Mouse (Mus musculus) hindbrain, postnatal 0 days (tissue): Measurements from ENCODE around the gene Lrrc31. TPM values are rescaled to one million over a fixed set of nuclear protein-coding genes. Genes with fewer than 3 reads are reported as not detected.

Source experiments
- ATAC-seq: fragments of 200-750 bp; cut with Nextera tagmentation; 2 replicates; pipeline ENCODE4 v1.8.0; 2017; ENCODE audit warnings: mild to moderate bottlenecking, moderate TSS enrichment, moderate library complexity
- DNase-seq: peaks from one replicate; pipeline ENCODE4 v3.0.0-alpha.2; 2015; ENCODE audit warnings: low spot score
- H3K27ac ChIP-seq: fragments of 300-500 bp; sonication (generic); 2 replicates; pipeline ENCODE4 v1.5.1; 2014; ENCODE audit warnings: mild to moderate bottlenecking
- H3K27me3 ChIP-seq: fragments of 300-500 bp; sonication (generic); 2 replicates; pipeline ENCODE4 v1.6.1; 2014; ENCODE audit warnings: low read length, mixed read lengths; ENCODE audit not compliant: insufficient read depth
- H3K36me3 ChIP-seq: fragments of 300-500 bp; sonication (generic); 2 replicates; pipeline ENCODE4 v1.6.1; 2014; ENCODE audit warnings: low read length, mixed read lengths; ENCODE audit not compliant: insufficient read depth
- H3K4me1 ChIP-seq: fragments of 300-500 bp; sonication (generic); 2 replicates; pipeline ENCODE4 v1.6.1; 2014; ENCODE audit warnings: antibody characterized with exemption, low read length, mixed read lengths; ENCODE audit not compliant: insufficient read depth
- H3K4me2 ChIP-seq: fragments of 300-500 bp; sonication (generic); 2 replicates; pipeline ENCODE4 v1.6.1; 2014; ENCODE audit warnings: low read depth, mild to moderate bottlenecking, low read length, moderate library complexity, mixed read lengths
- H3K4me3 ChIP-seq: fragments of 300-500 bp; sonication (generic); 2 replicates; pipeline ENCODE4 v1.5.1; 2014; ENCODE audit warnings: low read length
- H3K9ac ChIP-seq: fragments of 300-500 bp; sonication (generic); replicated peaks from 2 replicates; pipeline ENCODE4 v1.6.1; 2014; ENCODE audit warnings: mild to moderate bottlenecking, low read length, moderate library complexity, mixed read lengths
- H3K9me3 ChIP-seq: fragments of 300-500 bp; sonication (generic); 2 replicates; pipeline ENCODE4 v1.6.1; 2016; ENCODE audit warnings: low read length, mixed read lengths
- CTCF ChIP-seq: IDR thresholded peaks from 2 replicates; pipeline ENCODE4 v1.5.1; 2016; ENCODE audit warnings: antibody characterized with exemption, control low read depth, low read depth
- WGBS: fragments of 180-500 bp; shearing (Covaris S2); extraction: QIAGEN DNeasy Blood & Tissue Kit; methylation state at CpG from one replicate; pipeline ENCODE4 v1.1.7; 2014; 5-methylcytosine and 5-hydroxymethylcytosine counted together
- polyA plus RNA-seq: library from polyadenylated mRNA; unstranded; fragments of >200 nt; fragmentation: Nextera tagmentation; extraction: Ambion mirVana; gene quantifications from 2 replicates; pipeline ENCODE4 v1.2.1, GENCODE M21; 2015
- total RNA-seq: library from RNA; depleted of rRNA; stranded (reverse); fragments of >200 nt; gene quantifications from 2 replicates; pipeline ENCODE4 v1.2.3, GENCODE M21; 2014; rRNA removed

Gene Lrrc31
- total and polyA plus RNA-seq, 2 experiments from 2014 or later: not detected

DNA sequence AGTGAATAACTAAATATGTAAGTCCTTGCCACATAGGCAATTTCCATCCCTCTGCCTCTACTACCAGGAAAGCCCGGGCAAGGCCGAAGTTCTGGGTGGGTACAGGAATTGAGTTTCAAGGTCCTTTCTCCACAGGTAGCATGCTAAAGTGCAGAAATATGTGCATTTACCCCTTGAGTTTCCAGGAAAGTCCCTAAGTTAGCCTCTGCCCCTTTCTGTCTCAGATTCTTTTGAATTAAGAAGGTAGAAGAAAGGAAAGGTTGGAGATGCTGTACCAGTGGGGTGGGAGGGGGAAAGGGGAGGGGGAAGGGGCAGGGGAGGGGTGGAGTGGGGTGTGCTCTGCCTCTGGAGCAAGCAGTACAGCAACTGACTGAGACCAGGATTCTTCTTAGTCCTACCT lies 51.2 kb downstream of the Lrrc31 start:
- H3K9ac ChIP-seq: no peak overlapping the region
- ATAC-seq: no peak
- no peak for TF ChIP-seq CTCF
- H3K4me1 ChIP-seq: 0 out of 2 replicates have a peak, but pooled peaks cover 5% of the 10 kb centered on the region
- WGBS: 95% methylated on average over 2 of the region's 2 CpGs
- no peak overlapping the region for H3K4me2 ChIP-seq
- DNase-seq: no peak
- no peaks in the 10 kb centered on the region for H3K9me3 ChIP-seq
- H3K4me3 ChIP-seq: no peak overlapping the region
- H3K27me3 ChIP-seq: 0 out of 2 replicates have a peak, but pooled peaks cover 3% of the 10 kb centered on the region
- H3K27ac ChIP-seq: no peak overlapping the region
- no peaks in the 10 kb centered on the region for H3K36me3 ChIP-seq

GRCm38 (mm10) chr3:30647440-30648090 lies 52.1 kb downstream of the Lrrc31 start, which contains the start of gene Lrrc34:
Gene Lrrc34, minus strand, starts transcription at chr3:30647869.
- 3% methylated on average over 24 of the region's 25 CpGs for WGBS
- H3K4me3 ChIP-seq: peak within 1 kb of the TSS; percentile 32
- H3K9me3 ChIP-seq: no peaks in the 10 kb centered on the region
- H3K27ac ChIP-seq: no peak within 1 kb of the TSS
- peak within 1 kb of the TSS; percentile 62 for H3K4me2 ChIP-seq
- H3K27me3 ChIP-seq: 0 out of 2 replicates have a peak, but pooled peaks cover 3% of the 10 kb centered on the region
- 0 out of 2 replicates have a peak within 1 kb of the TSS, but pooled peaks have one; percentile 21 for H3K9ac ChIP-seq
- no peak for TF ChIP-seq CTCF
- H3K36me3 ChIP-seq: no peaks in the 10 kb centered on the region
- 0 out of 2 replicates have a peak, but pooled peaks cover 5% of the 10 kb centered on the region for H3K4me1 ChIP-seq
- DNase-seq: peak; percentile 74
- ATAC-seq: peak; percentile 92

DNA sequence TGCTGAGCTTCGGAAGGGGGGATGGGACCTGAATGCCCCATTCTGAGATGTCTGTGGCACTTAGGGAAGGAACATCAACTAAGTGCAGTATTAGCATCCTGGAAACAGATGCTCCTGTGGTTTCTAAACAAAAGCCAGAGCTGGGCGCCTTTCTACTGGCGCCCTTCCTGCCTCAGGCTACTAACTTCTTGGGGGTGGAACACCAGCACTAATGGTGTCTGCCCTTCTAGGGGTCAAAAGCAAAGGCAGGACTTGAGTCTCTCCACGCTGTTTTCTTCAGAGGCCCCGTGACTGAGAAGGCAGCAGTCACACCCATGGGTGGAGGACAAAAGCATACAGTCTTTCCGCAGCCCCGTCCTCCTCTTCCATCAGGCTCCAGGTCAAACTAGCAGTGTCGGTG lies 52.9 kb downstream of the Lrrc31 start:
- DNase-seq: no peak
- 52% methylated on average over 8 of the region's 8 CpGs for WGBS
- ATAC-seq: no peak

GRCm38 (mm10) chr3:30644207-30644606 lies 55.4 kb downstream of the Lrrc31 start, which contains the start of gene Lrriq4:
Gene Lrriq4, plus strand, starts transcription at chr3:30644507.
- no peak for ATAC-seq
- no peak for TF ChIP-seq CTCF
- WGBS: 69% methylated on average over 2 of the region's 2 CpGs
- DNase-seq: no peak
- no peaks in the 10 kb centered on the region for H3K9me3 ChIP-seq
- H3K4me3 ChIP-seq: no peak within 1 kb of the TSS
- no peaks in the 10 kb centered on the region for H3K36me3 ChIP-seq
- no peak within 1 kb of the TSS for H3K27ac ChIP-seq
- H3K4me2 ChIP-seq: no peak within 1 kb of the TSS
- no peaks in the 10 kb centered on the region for H3K4me1 ChIP-seq
- H3K9ac ChIP-seq: no peak within 1 kb of the TSS
- 0 out of 2 replicates have a peak, but pooled peaks cover 3% of the 10 kb centered on the region for H3K27me3 ChIP-seq

More for the DNA sequence above, 52.9 kb downstream of the Lrrc31 start:
- Histone ChIP-seq H3K9me3 (no peaks in the 10 kb centered on the region), H3K36me3 (no peaks in the 10 kb centered on the region), H3K4me1 (0 out of 2 replicates have a peak, but pooled peaks cover 5% of the 10 kb centered on the region), H3K4me2 (0 out of 2 replicates have a peak overlapping the region, but pooled peaks have one; percentile 62), H3K27me3 (0 out of 2 replicates have a peak, but pooled peaks cover 3% of the 10 kb centered on the region), H3K9ac (no peak overlapping the region), H3K4me3 (no peak overlapping the region), H3K27ac (no peak overlapping the region)
- no peak for TF ChIP-seq CTCF

GRCm38 (mm10) chr3:30635629-30636028 lies 64.0 kb downstream of the Lrrc31 start:
- TF ChIP-seq CTCF: no peak
- Histone ChIP-seq H3K9ac (no peak overlapping the region), H3K36me3 (no peaks in the 10 kb centered on the region), H3K4me1 (no peaks in the 10 kb centered on the region), H3K27me3 (no peaks in the 10 kb centered on the region), H3K4me2 (no peak overlapping the region), H3K9me3 (no peaks in the 10 kb centered on the region), H3K27ac (no peak overlapping the region), H3K4me3 (no peak overlapping the region)
- WGBS: 85% methylated on average over 4 of the region's 4 CpGs
- DNase-seq (no peak), ATAC-seq (no peak)

- peak; percentile 13 for DNase-seq
- Histone ChIP-seq H3K9me3 (no peaks in the 10 kb centered on the region), H3K4me1 (no peaks in the 10 kb centered on the region), H3K36me3 (no peaks in the 10 kb centered on the region), H3K27me3 (no peaks in the 10 kb centered on the region), H3K9ac (no peak overlapping the region), H3K4me3 (no peak overlapping the region), H3K27ac (no peak overlapping the region), H3K4me2 (no peak overlapping the region)
- WGBS: 61% methylated on average over 3 of the region's 3 CpGs
- TF ChIP-seq CTCF: peak; percentile 40
- ATAC-seq: no peak
These were observed 66.0 kb downstream of the Lrrc31 start for GRCm38 (mm10) chr3:30633681-30634080.

Other genes with a start within 250 kb of the Lrrc31 start
- gene Mecom, start 151.8 kb downstream of the Lrrc31 start, total RNA-seq: 6.9 and 8.3 TPM in 2 replicates
- gene Mecom, start 151.8 kb downstream of the Lrrc31 start, polyA plus RNA-seq: 4.1 and 4.5 TPM in 2 replicates
- 0.18 and 0.42 TPM in 2 replicates for gene Actrt3, start 99.9 kb downstream of the Lrrc31 start, total RNA-seq
- gene Actrt3, start 99.9 kb downstream of the Lrrc31 start, polyA plus RNA-seq: 0.56 and 0.89 TPM in 2 replicates
- 16.6 and 18.5 TPM in 2 replicates for gene Mynn, start 97.8 kb downstream of the Lrrc31 start, total RNA-seq
- 18.5 and 19.4 TPM in 2 replicates for gene Mynn, start 97.8 kb downstream of the Lrrc31 start, polyA plus RNA-seq
- 0.37 TPM in 1 of 2 replicates, not detected in the other for gene Lrriq4, start 55.3 kb downstream of the Lrrc31 start, total RNA-seq
- gene Lrriq4, start 55.3 kb downstream of the Lrrc31 start, polyA plus RNA-seq: not detected in 2 replicates
- 1.2 and 1.5 TPM in 2 replicates for gene Lrrc34, start 52.0 kb downstream of the Lrrc31 start, total RNA-seq
- 1.4 and 1.7 TPM in 2 replicates for gene Lrrc34, start 52.0 kb downstream of the Lrrc31 start, polyA plus RNA-seq
- gene Samd7, start 46.5 kb upstream of the Lrrc31 start, total RNA-seq: 0.32 and 0.37 TPM in 2 replicates
- gene Samd7, start 46.5 kb upstream of the Lrrc31 start, polyA plus RNA-seq: 0.10 TPM in 1 of 2 replicates, not detected in the other
- 40.1 and 52.0 TPM in 2 replicates for gene Sec62, start 93.0 kb upstream of the Lrrc31 start, total RNA-seq
- gene Sec62, start 93.0 kb upstream of the Lrrc31 start, polyA plus RNA-seq: 120 and 129 TPM in 2 replicates
- 0.25 and 0.78 TPM in 2 replicates for gene Gpr160, start 156.1 kb upstream of the Lrrc31 start, total RNA-seq
- gene Gpr160, start 156.1 kb upstream of the Lrrc31 start, polyA plus RNA-seq: 2.0 and 2.3 TPM in 2 replicates